Mouse (Mus musculus): ENCODE results near the gene Gm5152.

DNA sequence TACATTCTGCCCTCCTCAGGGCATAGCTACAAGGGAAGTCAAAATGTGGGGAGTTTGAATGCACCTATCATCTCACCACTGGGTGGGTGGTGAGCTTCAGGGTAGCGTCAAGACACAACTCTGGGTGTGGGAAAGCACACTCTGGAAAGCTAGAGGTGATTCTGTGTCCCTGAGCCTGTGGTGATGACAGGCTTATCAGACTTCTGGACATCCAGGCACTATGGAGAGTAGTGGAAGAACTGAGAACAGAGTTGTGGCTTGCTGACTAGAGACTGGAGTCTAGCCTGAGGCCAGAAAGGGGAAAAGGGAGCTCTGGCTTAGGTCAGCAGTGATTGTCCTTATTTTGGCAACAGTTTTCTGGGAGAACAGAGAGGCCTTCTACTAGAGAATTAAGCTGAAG lies 49.4 kb downstream of the Gm5152 start:
- TF ChIP-seq ZNF384 (IDR thresholded peaks at IDR 0.05; ENCODE audit: low read depth, low read length) (no peak), ZC3H11A (IDR thresholded peaks at IDR 0.05; ENCODE audit: borderline replicate concordance, low read depth, low read length) (no peak), MAFK (IDR thresholded peaks at IDR 0.05; ENCODE audit: insufficient read depth, low read depth, low read length) (no peak), CHD2 (IDR thresholded peaks at IDR 0.05; ENCODE audit: low read depth, low read length) (no peak)
